Mouse (Mus musculus): ENCODE results near the gene Fgf10.

The Fgf10 gene

GRCm38 (mm10) chr13:118835078-118835477 is 165.5 kb downstream of the Fgf10 start:
- DNase-seq (ENCODE audit: low read depth, low spot score), result no peak
